Mouse (Mus musculus) E14TG2a.4 (cell line): Measurements from ENCODE around the gene Kdm6b.

Source experiments
- CTCF ChIP-seq: conservative IDR thresholded peaks from 2 replicates; pipeline ENCODE4 v1.5.1; 2014; ENCODE audit warnings: low read length
- NANOG ChIP-seq: IDR thresholded peaks from 2 replicates; pipeline ENCODE4 v1.6.1; 2014; ENCODE audit warnings: borderline replicate concordance, low read length, mixed read lengths
- POU5F1 ChIP-seq: IDR thresholded peaks from 2 replicates; pipeline ENCODE4 v1.6.1; 2014; ENCODE audit warnings: low read length, borderline replicate concordance

DNA sequence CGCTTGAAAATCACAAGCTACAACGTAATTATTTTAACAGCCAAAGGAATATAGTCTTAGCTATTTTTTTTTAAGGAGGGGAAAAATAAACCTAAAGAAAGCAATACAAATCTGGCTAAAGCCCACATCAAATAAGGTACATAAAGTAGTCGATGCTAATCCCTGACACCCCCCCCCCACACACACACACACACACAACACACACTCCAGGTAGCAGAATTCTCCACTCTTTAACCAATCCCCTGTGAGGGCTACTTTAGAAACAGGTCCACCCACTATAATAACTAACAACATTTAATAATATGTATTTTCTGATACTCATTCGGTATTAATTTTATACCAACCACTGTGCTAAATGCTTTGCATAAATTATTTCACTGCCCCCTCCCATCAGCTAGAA is 3.0 kb upstream of the Kdm6b start:
- TF ChIP-seq POU5F1 (no peak), CTCF (no peak), NANOG (no peak)
